Mouse (Mus musculus): ENCODE data around the gene Gm45716.

Gene Gm45716

GRCm38 (mm10) chr11:90220022-90220645 is 32.7 kb downstream of the Gm45716 start:
- DNase-seq: no peak

DNA sequence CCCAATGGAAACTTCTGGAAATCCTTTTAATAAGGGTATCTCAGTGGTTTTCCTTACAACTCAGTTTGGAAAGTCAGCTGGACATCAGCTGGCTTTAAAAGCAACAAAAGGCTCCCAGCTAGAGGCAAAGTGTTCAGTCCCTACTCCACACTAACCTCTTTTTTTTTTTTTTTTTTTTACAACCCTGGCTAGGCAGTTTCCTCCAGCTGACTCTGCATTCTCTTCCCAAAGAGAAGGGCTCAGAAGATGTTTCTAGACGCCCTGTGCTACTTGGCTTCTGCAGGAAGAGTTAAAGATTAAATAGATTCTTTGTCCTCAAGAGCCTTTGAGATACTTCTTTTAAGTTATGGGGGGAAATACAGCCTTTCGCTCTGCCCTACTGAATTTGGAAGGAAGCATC is 33.3 kb downstream of the Gm45716 start:
- DNase-seq: no peak

GRCm38 (mm10) chr11:90224914-90225470 is 37.5 kb downstream of the Gm45716 start:
- DNase-seq: peak; percentile 47 to 73

DNA sequence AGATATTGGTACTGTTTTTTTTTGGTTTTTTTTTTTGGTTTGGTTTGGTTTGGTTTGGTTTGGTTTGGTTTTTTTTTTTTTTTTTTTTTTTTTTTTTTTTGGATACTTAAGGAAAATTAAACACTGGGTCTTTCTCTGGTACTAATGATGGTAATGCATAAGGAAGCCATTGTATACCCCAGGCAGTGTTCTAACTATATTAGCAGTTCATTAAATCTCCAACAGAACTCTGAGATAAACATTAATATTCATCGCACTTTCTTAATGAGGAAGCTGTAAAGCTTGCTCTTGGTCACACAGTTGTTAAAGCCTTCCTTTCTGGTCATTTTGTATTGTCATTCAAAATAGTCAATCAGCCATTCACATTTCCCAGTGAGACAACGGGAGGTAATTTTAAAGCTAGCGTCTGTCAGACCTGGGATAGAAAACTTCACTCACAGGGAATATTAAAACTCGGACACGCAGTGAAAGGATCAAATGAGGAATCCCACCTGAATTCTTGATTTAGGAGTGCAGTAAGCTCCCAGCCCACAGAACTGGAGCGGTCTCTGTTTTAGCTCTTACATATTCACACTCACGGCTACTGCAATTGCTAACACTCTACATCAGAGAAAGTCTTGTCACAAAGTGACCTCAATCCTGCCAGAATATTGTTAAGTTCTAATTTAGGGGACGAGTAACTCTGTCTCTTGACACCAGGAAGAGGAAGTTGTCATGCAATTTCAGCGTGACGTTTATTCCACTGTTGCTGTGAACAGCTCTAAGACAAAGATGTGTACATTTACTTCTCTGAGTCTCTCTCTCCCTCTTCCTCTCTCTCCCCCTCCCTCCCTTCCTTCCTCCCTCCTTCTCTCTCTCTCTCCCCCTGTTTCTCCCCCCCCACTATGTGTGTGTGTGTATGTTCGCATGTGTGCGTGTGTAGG is 39.8 kb downstream of the Gm45716 start:
- no peak for DNase-seq

DNA sequence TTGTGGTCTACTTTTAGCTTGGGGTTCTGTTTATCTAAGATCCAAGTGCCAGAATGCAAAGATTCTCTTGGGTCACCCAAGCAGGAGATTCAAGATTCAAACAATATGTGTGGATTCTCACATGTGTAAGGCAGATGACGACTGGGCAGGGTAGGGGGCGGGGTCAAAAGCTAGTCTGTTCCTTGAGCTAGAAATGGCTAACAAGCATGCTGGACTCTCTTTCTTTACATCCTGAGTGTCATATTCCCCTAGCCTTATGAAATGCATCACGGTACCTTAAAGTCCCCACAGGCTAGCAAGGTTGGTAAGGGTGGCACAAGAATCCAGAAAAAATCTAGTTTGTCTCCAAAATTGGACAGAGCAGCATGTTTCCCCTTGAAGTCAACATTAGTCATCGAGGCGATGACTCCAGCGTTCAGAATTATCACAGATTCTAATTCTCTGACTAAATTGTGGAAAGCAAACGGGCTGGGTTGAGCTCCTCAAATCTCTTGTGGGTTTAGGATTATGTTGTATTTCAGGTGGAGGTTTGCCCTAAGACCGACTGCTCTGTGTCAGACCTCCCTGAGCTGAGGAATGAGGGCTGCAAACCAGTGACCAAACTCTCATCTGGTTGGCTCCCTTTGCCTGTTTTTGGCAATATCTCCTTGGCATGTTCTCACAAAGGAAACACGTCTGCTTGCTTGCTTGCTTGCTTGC is 40.9 kb downstream of the Gm45716 start:
- no peak for DNase-seq

DNA sequence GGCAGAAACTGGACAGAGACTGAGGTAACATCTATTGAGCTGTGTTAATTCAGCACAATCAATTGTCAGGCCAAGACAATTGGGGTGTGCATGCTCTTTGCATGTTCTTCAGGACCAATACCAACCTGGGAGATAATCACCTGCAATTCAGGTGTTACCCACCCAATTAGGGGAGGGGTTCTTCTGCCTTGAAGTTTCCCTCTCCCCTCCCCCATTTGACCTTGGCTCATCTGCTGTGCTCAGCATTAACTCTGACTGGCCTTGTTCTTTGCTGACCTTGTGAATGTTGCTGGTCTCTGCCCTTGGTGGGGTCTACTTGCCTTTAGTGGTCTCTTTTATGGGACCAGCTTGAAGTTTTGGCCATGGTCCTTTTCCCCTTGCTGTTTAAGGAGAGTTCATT is 42.3 kb downstream of the Gm45716 start:
- DNase-seq: no peak

GRCm38 (mm10) chr11:90230671-90231070 is 43.2 kb downstream of the Gm45716 start:
- peak; percentile 39 to 60 for DNase-seq

GRCm38 (mm10) chr11:90231631-90232030 is 44.1 kb downstream of the Gm45716 start:
- DNase-seq: no peak

- DNase-seq: no peak
These were observed 45.2 kb downstream of the Gm45716 start for GRCm38 (mm10) chr11:90232685-90233084.

DNA sequence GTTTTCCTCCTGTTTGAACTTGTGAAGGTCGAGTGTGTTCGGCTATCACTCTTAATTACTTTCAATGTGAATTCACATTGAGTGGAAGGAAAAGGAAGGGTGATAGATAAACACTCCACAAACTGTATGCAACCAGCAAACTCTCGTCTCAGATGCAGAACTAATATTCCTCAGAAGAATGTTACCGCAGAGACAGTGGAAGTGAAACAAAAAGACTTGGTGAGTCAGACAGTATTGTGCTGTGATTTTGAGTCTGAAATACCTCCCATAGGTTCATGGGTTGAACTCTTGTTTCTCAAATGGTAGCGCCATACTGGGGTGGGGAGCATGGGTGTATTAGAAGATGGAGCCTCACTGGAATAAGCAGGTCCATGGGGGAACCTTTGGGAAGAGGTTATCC is 47.7 kb downstream of the Gm45716 start:
- DNase-seq: no peak

DNA sequence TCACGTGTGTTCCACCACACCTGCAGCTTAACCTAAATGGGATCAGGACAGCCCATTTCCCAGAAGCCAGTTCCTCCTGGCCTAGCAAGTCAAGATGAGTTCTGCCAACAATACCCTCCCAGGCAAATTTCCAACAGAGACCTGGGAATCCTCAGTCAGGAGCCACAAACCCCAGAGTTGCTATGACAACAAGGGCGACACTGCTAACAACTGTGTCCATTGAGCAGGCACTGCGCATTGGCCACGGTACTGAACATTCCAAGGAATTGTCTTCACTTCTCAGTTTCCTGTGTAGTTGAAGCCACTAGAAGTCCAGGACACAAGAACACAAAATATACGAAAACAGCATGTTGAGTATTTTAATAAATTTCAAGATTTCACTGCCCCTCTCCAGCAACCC is 50.1 kb downstream of the Gm45716 start:
- DNase-seq: no peak

GRCm38 (mm10) chr11:90238657-90239056 is 51.2 kb downstream of the Gm45716 start:
- DNase-seq: no peak

GRCm38 (mm10) chr11:90240652-90241330 is 53.3 kb downstream of the Gm45716 start:
- peak; percentile 35 to 58 for DNase-seq

- no peak for DNase-seq
These were observed 54.4 kb downstream of the Gm45716 start for GRCm38 (mm10) chr11:90241874-90242273.

GRCm38 (mm10) chr11:90243300-90243699 is 55.8 kb downstream of the Gm45716 start:
- DNase-seq: no peak

DNA sequence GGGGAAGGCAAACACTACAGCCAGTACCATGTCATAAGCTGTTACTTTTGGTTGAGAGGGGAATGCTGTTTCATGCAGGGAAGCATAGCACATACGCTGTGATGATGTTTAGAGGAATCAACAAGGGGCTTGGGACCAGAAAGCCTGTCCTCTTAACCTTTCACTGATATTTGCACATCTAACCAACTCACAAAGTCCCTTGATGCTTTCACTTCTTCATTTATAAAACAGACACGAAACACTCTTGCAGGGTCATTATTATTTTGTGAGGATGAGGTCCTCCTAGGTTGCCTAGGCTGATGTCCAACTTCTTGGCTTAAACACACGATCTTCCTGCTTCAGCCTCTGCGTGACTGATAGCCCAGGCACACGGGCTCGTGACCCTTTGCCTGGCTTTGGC is 58.1 kb downstream of the Gm45716 start:
- no peak for DNase-seq

GRCm38 (mm10) chr11:90246676-90247075 is 59.2 kb downstream of the Gm45716 start:
- no peak for DNase-seq

GRCm38 (mm10) chr11:90247793-90248192 is 60.3 kb downstream of the Gm45716 start:
- DNase-seq: no peak

DNA sequence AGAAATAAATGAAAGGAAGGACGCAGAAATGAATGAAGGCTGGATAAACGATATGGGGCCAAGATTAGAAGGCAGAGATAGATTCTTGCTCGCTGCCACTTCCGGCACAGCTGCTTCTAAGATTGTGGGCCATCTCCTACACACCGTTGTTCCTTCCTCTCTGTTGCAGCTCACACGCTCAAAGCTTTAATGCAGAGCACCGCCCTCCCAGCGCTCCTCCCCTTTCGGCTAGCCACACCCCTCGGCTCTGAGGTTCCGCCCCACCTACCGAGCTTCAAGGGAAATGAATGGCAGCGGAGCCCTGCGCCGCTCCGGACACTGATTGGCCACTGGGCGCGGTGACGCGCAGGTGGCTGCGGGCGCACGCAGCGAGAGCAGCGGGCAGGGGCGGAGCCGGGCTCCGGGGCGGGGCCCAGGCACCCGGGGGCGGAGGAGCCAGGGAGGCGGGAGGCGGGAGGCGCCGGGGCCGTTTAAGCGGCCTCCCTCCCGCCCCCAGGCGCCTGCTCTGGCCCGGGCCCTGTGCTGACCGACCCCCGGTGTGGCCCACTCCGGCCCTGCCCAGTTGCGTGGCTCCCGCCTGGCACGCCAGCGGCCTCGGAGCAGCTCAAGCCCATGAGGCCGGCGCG is 61.7 kb downstream of the Gm45716 start, which contains the start of gene Mmd:
Mmd (plus strand) TSS at position 432 of the 626 bp plus-strand sequence.
- DNase-seq: peak; percentile 97 to 99

DNA sequence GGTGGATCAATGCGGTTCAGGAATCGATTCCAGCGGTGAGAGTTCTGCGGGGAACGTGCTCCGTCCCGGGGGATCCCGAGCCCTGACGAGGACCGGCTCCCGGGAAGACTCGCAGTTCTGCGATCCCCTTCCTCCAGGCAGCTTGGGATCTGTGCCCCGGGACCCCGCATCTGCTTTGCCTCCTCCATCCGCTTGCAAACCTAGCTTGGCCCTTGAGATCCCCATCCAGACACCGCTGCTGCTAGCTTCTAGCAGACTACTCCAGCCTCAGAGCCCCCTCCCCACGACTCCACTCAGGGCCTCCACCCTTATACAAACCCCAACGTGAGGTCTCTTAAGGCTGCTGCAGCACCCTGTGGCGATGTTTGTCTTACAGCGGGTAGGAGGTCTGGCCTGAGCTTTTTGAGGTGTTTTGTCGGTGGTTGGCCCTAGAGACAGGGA is 62.2 kb downstream of the Gm45716 start:
- DNase-seq: peak in 1 of 2 experiments; percentile 35

GRCm38 (mm10) chr11:90250189-90250588 is 62.7 kb downstream of the Gm45716 start:
- DNase-seq: peak; percentile 19 to 46

DNA sequence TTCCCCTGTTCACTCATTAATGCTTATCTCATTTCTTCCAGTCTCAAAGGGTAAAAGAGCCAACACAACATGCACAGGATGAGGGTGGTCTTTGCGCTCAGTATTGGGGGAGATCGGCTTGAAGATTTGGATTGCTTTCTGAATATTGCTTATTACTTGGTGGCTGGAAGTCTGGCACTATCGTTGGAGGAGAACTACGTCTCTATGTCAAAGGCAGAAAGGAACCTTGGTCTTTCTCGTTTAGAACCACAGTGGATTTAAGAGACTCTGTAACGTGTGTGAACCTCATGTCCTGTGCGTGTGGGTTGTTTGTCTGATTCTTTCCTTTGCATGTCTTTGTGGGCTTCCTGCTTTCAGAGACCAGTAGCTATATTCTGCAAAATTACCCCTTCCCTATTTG is 63.2 kb downstream of the Gm45716 start:
- no peak for DNase-seq
